Mouse (Mus musculus) bone marrow, adult 2 months (tissue): ENCODE measurements around the gene Tamm41. TPM values are rescaled to one million over a fixed set of nuclear protein-coding genes. Genes with fewer than 3 reads are reported as not detected.

Experiments
- H3K27ac ChIP-seq: fragments of 200-500 bp; 2 replicates; pipeline ENCODE4 v1.5.1; 2012; ENCODE audit warnings: low read depth, mild to moderate bottlenecking, control low read depth, inconsistent platforms, low read length; ENCODE audit not compliant: control insufficient read depth, poor library complexity, insufficient read depth
- H3K4me1 ChIP-seq: fragments of 200-500 bp; 2 replicates; pipeline ENCODE4 v1.6.1; 2011; ENCODE audit warnings: low read length; ENCODE audit not compliant: control insufficient read depth, insufficient read depth
- H3K4me3 ChIP-seq: fragments of 200-500 bp; replicated peaks from 2 replicates; pipeline ENCODE3; 2011; ENCODE audit warnings: mild to moderate bottlenecking, low read depth, low read length, control low read depth; ENCODE audit not compliant: control insufficient read depth
- CTCF ChIP-seq: fragments of 200-500 bp; IDR thresholded peaks from 2 replicates; pipeline ENCODE4 v1.5.1; 2011; ENCODE audit warnings: low read length, control low read depth; ENCODE audit not compliant: control insufficient read depth, insufficient read depth
- POLR2A ChIP-seq: fragments of 200-500 bp; IDR thresholded peaks from 2 replicates; pipeline ENCODE4 v1.6.1; 2011; ENCODE audit warnings: low read depth, mild to moderate bottlenecking, control low read depth, low read length, borderline replicate concordance; ENCODE audit not compliant: control insufficient read depth
- WGBS: fragments of 180-500 bp; shearing (Covaris S2); methylation state at CpG from one replicate; pipeline ENCODE4 v1.1.7; 2018; 5-methylcytosine and 5-hydroxymethylcytosine counted together
- polyA plus RNA-seq: library from polyadenylated mRNA; stranded (reverse); fragments of >200 nt; gene quantifications from 2 replicates; pipeline ENCODE4 v1.2.4, GENCODE M21; 2011; ENCODE audit warnings: low replicate concordance; ENCODE audit not compliant: missing spikeins, insufficient read depth, insufficient read length

The Tamm41 gene
- 25.6 and 28.5 TPM in 2 replicates for polyA plus RNA-seq

GRCm38 (mm10) chr6:115037103-115038094 is at the start of gene Tamm41:
TSS of gene Tamm41 (minus strand) at chr6:115037876.
- H3K4me1 ChIP-seq: peaks cover 2% of the 10 kb centered on the region; the same call in 1 of the 2 replicates
- H3K27ac ChIP-seq: no peak within 1 kb of the TSS
- under 1% methylated on average over 57 of the region's 57 CpGs for WGBS
- peak; percentile 78; the same call in 1 of the 2 replicates for TF ChIP-seq POLR2A
- TF ChIP-seq CTCF: peak; percentile 95
- H3K4me3 ChIP-seq: peak within 1 kb of the TSS; percentile 87

- 71% methylated on average over 9 of the region's 9 CpGs for WGBS
- H3K27ac ChIP-seq: no peak overlapping the region
- TF ChIP-seq CTCF (no peak), POLR2A (no peak)
- no peaks in the 10 kb centered on the region for H3K4me1 ChIP-seq
- H3K4me3 ChIP-seq: no peak overlapping the region
Observed at GRCm38 (mm10) chr6:115085274-115085841, 47.7 kb upstream of the Tamm41 start.

- TF ChIP-seq CTCF (no peak), POLR2A (no peak)
- H3K4me1 ChIP-seq: no peaks in the 10 kb centered on the region
- H3K4me3 ChIP-seq: no peak overlapping the region
- H3K27ac ChIP-seq: no peak overlapping the region
- 66% methylated on average over 9 of the region's 9 CpGs for WGBS
Observed at GRCm38 (mm10) chr6:115076781-115077575, 39.3 kb upstream of the Tamm41 start.

GRCm38 (mm10) chr6:115072024-115072423 is 34.3 kb upstream of the Tamm41 start:
- TF ChIP-seq CTCF (no peak), POLR2A (no peak)
- Histone ChIP-seq H3K4me3 (no peak overlapping the region), H3K4me1 (no peaks in the 10 kb centered on the region), H3K27ac (no peak overlapping the region)
- WGBS: 70% methylated on average over 2 of the region's 2 CpGs

GRCm38 (mm10) chr6:115065411-115066241 is 27.9 kb upstream of the Tamm41 start:
- H3K4me1 ChIP-seq: no peaks in the 10 kb centered on the region
- no peak overlapping the region for H3K4me3 ChIP-seq
- TF ChIP-seq POLR2A (no peak), CTCF (peak; percentile 85)
- no peak overlapping the region for H3K27ac ChIP-seq
- WGBS: 41% methylated on average over 13 of the region's 13 CpGs

- Histone ChIP-seq H3K4me1 (no peaks in the 10 kb centered on the region), H3K27ac (no peak overlapping the region), H3K4me3 (no peak overlapping the region)
- 59% methylated on average over 5 of the region's 5 CpGs for WGBS
- TF ChIP-seq CTCF (no peak), POLR2A (no peak)
Observed at GRCm38 (mm10) chr6:115062605-115063350, 25.1 kb upstream of the Tamm41 start.

- 42% methylated on average over 5 of the region's 5 CpGs for WGBS
- no peak overlapping the region for H3K4me3 ChIP-seq
- H3K27ac ChIP-seq: no peak overlapping the region
- no peaks in the 10 kb centered on the region for H3K4me1 ChIP-seq
- TF ChIP-seq CTCF: no peak
- no peak for TF ChIP-seq POLR2A
Observed at GRCm38 (mm10) chr6:115059227-115059626, 21.6 kb upstream of the Tamm41 start.

GRCm38 (mm10) chr6:115056699-115057098 is 19.0 kb upstream of the Tamm41 start:
- 26% methylated on average over 2 of the region's 2 CpGs for WGBS
- Histone ChIP-seq H3K27ac (no peak overlapping the region), H3K4me3 (no peak overlapping the region), H3K4me1 (no peaks in the 10 kb centered on the region)
- TF ChIP-seq CTCF: no peak
- TF ChIP-seq POLR2A: no peak
